Mouse (Mus musculus) heart, embryonic 10.5 days (tissue): Measurements from ENCODE around the gene Atp2b4. TPM values are rescaled to one million over a fixed set of nuclear protein-coding genes. Genes with fewer than 3 reads are reported as not detected.
"Not testable (repeated sequence)": the region's sequence is repeated elsewhere in the genome, so short reads cannot be mapped to it uniquely, and the experiment has no call there.

Experiments
- DNase-seq: peaks from one replicate; pipeline ENCODE4 v3.0.0-alpha.2; 2017; ENCODE audit warnings: low spot score
- H3K27ac ChIP-seq: fragments of 300-500 bp; sonication (generic); 2 replicates; pipeline ENCODE4 v1.5.1; 2016; ENCODE audit warnings: mild to moderate bottlenecking
- H3K27me3 ChIP-seq: fragments of 300-500 bp; sonication (generic); 2 replicates; pipeline ENCODE4 v1.6.1; 2016; ENCODE audit warnings: mild to moderate bottlenecking; ENCODE audit not compliant: poor library complexity, insufficient read depth, severe bottlenecking
- H3K36me3 ChIP-seq: fragments of 300-500 bp; sonication (generic); 2 replicates; pipeline ENCODE4 v1.6.1; 2016; ENCODE audit warnings: mild to moderate bottlenecking, moderate library complexity
- H3K4me1 ChIP-seq: fragments of 300-500 bp; sonication (generic); 2 replicates; pipeline ENCODE4 v1.6.1; 2016; ENCODE audit warnings: mild to moderate bottlenecking
- H3K4me3 ChIP-seq: fragments of 300-500 bp; sonication (generic); 2 replicates; pipeline ENCODE4 v1.5.1; 2016; ENCODE audit warnings: mild to moderate bottlenecking, moderate library complexity
- H3K9me3 ChIP-seq: fragments of 300-500 bp; sonication (generic); 2 replicates; pipeline ENCODE4 v1.6.1; 2016; ENCODE audit warnings: mild to moderate bottlenecking, moderate library complexity
- WGBS: fragments of 180-500 bp; shearing (Covaris S2); methylation state at CpG from one replicate; pipeline ENCODE4 v1.1.7; 2016; 5-methylcytosine and 5-hydroxymethylcytosine counted together
- polyA plus RNA-seq: library from polyadenylated mRNA; unstranded; fragments of >200 nt; fragmentation: Nextera tagmentation; extraction: Ambion mirVana; gene quantifications from 2 replicates; pipeline ENCODE4 v1.2.1, GENCODE M21; 2016

Atp2b4 gene
- polyA plus RNA-seq, 1 experiment from 2014 or later: 15.2 TPM

GRCm38 (mm10) chr1:133732814-133733213 is 68.0 kb downstream of the Atp2b4 start:
- peaks cover 70% of the 10 kb centered on the region for H3K36me3 ChIP-seq
- no peak for DNase-seq

DNA sequence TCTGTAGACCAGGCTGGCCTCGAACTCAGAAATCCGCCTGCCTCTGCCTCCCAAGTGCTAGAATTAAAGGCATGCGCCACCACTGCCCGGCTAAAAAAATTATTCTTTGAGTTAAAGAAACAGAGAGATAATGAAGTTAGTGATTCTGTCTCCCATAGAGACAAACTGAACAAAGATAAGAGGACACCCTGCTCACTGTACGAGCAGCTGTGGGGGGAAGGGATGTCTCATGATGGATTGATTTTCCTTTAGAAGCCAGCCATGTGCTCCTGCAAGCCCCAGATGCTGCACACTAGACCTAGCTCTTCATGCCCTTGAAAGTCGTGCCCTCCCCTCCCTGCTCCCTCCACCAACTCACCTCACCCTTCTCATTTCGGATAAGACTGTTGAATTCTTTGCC is 72.5 kb downstream of the Atp2b4 start:
- WGBS: 73% methylated on average over 7 of the region's 7 CpGs
- H3K36me3 ChIP-seq: peaks cover 72% of the 10 kb centered on the region

More at GRCm38 (mm10) chr1:133732814-133733213, 68.0 kb downstream of the Atp2b4 start:
- Histone ChIP-seq H3K4me3 (no peak overlapping the region), H3K9me3 (no peaks in the 10 kb centered on the region), H3K4me1 (peaks cover 9% of the 10 kb centered on the region; the same call in 1 of the 2 replicates), H3K27me3 (peaks cover 23% of the 10 kb centered on the region), H3K27ac (no peak overlapping the region)
- 57% methylated on average over 11 of the region's 11 CpGs for WGBS

DNA sequence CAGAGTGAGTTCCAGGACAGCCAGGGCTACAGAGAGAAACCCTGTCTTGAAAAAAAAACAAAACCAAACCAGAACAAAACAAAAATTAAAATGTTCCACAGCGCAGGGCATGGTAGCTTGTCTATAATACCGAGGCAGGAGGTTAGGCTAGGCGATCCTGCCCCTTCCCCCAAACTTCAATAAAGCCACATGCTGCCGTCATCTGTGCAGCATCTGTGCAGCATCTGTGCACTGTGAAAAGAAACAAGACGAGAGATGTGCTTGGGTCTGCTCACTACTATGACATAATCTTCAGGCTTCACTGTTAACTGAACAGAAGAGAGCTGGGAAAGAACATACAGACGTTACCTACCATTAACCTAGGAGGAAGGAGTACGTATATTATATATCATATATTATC is 80.5 kb downstream of the Atp2b4 start:
- H3K27ac ChIP-seq: no peak overlapping the region
- H3K4me1 ChIP-seq: no peaks in the 10 kb centered on the region
- peaks cover 57% of the 10 kb centered on the region for H3K36me3 ChIP-seq
- H3K9me3 ChIP-seq: no peaks in the 10 kb centered on the region
- H3K27me3 ChIP-seq: no peaks in the 10 kb centered on the region
- no peak overlapping the region for H3K4me3 ChIP-seq
- WGBS: 87% methylated on average over 7 of the region's 7 CpGs
- no peak for DNase-seq

More for the DNA sequence above, 72.5 kb downstream of the Atp2b4 start:
- DNase-seq: no peak
- Histone ChIP-seq H3K4me3 (no peak overlapping the region), H3K27ac (no peak overlapping the region), H3K27me3 (no peaks in the 10 kb centered on the region), H3K4me1 (no peaks in the 10 kb centered on the region), H3K9me3 (no peaks in the 10 kb centered on the region)

DNA sequence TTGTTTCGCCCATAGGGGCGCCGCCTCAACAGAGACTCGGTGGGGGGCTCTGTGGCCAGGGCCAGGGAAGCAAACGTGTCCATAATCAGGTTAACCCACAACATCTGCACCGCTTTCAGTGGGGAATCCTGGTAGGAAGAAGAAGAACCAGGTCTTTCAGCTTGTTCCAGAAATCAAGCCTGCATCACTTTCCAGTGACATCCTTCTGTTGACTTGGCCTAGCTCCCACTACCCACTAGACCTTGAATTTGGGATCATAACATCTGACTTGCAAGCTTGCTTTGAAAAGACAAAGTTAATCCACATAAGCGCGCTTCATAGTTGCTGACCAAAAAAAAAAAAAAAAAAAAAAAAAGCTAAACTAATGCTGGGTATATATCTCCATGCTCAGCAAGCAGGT is 82.1 kb downstream of the Atp2b4 start:
- peaks cover 58% of the 10 kb centered on the region for H3K36me3 ChIP-seq

GRCm38 (mm10) chr1:133718296-133718695 is 82.5 kb downstream of the Atp2b4 start:
- no peaks in the 10 kb centered on the region for H3K27me3 ChIP-seq
- whole genome bisulfite sequencing: 74% methylated on average over 3 of the region's 3 CpGs
- peaks cover 58% of the 10 kb centered on the region for H3K36me3 ChIP-seq
- H3K27ac ChIP-seq: no peak overlapping the region
- H3K4me1 ChIP-seq: no peaks in the 10 kb centered on the region; the same call in 1 of the 2 replicates
- no peak overlapping the region for H3K4me3 ChIP-seq
- DNase-seq: no peak
- H3K9me3 ChIP-seq: no peaks in the 10 kb centered on the region

More for the DNA sequence above, 82.1 kb downstream of the Atp2b4 start:
- no peak for DNase-seq
- no peaks in the 10 kb centered on the region for H3K9me3 ChIP-seq
- H3K27me3 ChIP-seq: no peaks in the 10 kb centered on the region
- H3K4me3 ChIP-seq: no peak overlapping the region
- H3K4me1 ChIP-seq: no peaks in the 10 kb centered on the region; the same call in 1 of the 2 replicates
- no peak overlapping the region for H3K27ac ChIP-seq
- WGBS: 86% methylated on average over 8 of the region's 8 CpGs

GRCm38 (mm10) chr1:133716464-133716863 is 84.4 kb downstream of the Atp2b4 start:
- DNase-seq: no peak
- Histone ChIP-seq H3K4me3 (no peak overlapping the region), H3K27ac (no peak overlapping the region), H3K36me3 (peaks cover 59% of the 10 kb centered on the region), H3K9me3 (no peaks in the 10 kb centered on the region), H3K27me3 (no peaks in the 10 kb centered on the region), H3K4me1 (peaks cover 11% of the 10 kb centered on the region)
- 19% methylated on average over 7 of the region's 7 CpGs for WGBS

DNA sequence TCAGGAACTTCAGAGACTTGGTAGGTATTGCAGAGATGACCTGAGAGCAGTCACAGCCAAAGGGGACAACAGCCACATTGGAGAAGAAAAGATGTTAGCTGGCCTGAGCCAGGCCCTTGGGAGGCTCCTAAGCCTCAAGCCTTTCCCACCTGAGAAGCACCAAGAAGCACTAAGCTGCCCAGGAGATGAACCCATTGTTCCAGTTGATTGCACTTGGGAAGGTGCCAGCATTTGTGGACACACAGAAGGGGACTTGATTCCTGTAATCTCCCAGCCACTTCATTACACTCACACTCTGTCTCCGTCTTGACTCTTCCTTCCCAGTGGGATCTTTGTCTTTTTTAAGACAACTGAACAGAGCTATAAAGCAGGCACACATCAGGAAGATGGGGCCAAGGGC is 85.7 kb downstream of the Atp2b4 start:
- Histone ChIP-seq H3K27ac (no peak overlapping the region), H3K27me3 (no peaks in the 10 kb centered on the region), H3K9me3 (no peaks in the 10 kb centered on the region), H3K36me3 (peaks cover 55% of the 10 kb centered on the region), H3K4me1 (peaks cover 12% of the 10 kb centered on the region), H3K4me3 (no peak overlapping the region)
- DNase-seq: no peak
- 71% methylated on average over 1 of the region's 1 CpGs for WGBS

- no peak for DNase-seq
- H3K36me3 ChIP-seq: peaks cover 51% of the 10 kb centered on the region
- no peak overlapping the region for H3K27ac ChIP-seq
- H3K4me1 ChIP-seq: peaks cover 19% of the 10 kb centered on the region
- 42% methylated on average over 2 of the region's 2 CpGs for WGBS
- H3K4me3 ChIP-seq: no peak overlapping the region
- H3K9me3 ChIP-seq: no peaks in the 10 kb centered on the region
- no peaks in the 10 kb centered on the region for H3K27me3 ChIP-seq
These were observed 87.9 kb downstream of the Atp2b4 start for GRCm38 (mm10) chr1:133713009-133713370.

GRCm38 (mm10) chr1:133712288-133713008 is 88.4 kb downstream of the Atp2b4 start:
- Histone ChIP-seq H3K36me3 (peaks cover 51% of the 10 kb centered on the region), H3K27ac (no peak overlapping the region), H3K27me3 (no peaks in the 10 kb centered on the region), H3K4me1 (peaks cover 19% of the 10 kb centered on the region), H3K4me3 (no peak overlapping the region), H3K9me3 (no peaks in the 10 kb centered on the region)
- 67% methylated on average over 12 of the region's 12 CpGs for WGBS
- no peak for DNase-seq

GRCm38 (mm10) chr1:133711376-133711775 is 89.5 kb downstream of the Atp2b4 start:
- Histone ChIP-seq H3K27ac (no peak overlapping the region), H3K9me3 (no peaks in the 10 kb centered on the region), H3K4me1 (peaks cover 19% of the 10 kb centered on the region), H3K4me3 (no peak overlapping the region), H3K27me3 (no peaks in the 10 kb centered on the region), H3K36me3 (peaks cover 46% of the 10 kb centered on the region)
- WGBS: 70% methylated on average over 6 of the region's 6 CpGs
- DNase-seq: no peak

DNA sequence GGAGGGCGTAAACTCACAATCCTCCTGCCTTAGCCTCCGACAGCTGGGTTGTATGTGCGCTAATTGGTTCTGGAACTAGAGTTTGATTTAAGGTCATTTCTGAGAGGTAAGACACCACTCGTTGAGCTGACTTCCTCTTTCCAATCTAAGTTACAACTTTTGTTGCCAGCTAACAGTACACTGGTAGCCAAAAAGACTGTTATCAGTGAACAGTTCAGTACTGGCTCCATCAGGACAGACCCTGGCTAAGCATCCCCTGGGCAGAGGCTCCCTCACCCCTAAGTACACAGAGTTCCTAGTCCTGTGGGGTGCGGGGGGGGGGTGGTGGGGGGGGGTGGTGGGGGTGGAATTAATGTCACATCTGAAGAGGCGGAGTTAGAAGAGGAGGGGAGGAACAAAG is 89.9 kb downstream of the Atp2b4 start:
- peaks cover 49% of the 10 kb centered on the region for H3K36me3 ChIP-seq

GRCm38 (mm10) chr1:133709292-133709691 is 91.5 kb downstream of the Atp2b4 start:
- no peak for DNase-seq
- WGBS: 87% methylated on average over 3 of the region's 3 CpGs
- no peak overlapping the region for H3K27ac ChIP-seq

More for the DNA sequence above, 89.9 kb downstream of the Atp2b4 start:
- H3K4me1 ChIP-seq: peaks cover 19% of the 10 kb centered on the region
- no peaks in the 10 kb centered on the region for H3K9me3 ChIP-seq
- no peak overlapping the region for H3K4me3 ChIP-seq
- DNase-seq: no peak
- H3K27me3 ChIP-seq: no peaks in the 10 kb centered on the region
- 65% methylated on average over 6 of the region's 6 CpGs for WGBS
- H3K27ac ChIP-seq: no peak overlapping the region

GRCm38 (mm10) chr1:133701824-133702223 is 99.0 kb downstream of the Atp2b4 start:
- not testable (repeated sequence) for H3K4me3 ChIP-seq, H3K27me3 ChIP-seq, H3K4me1 ChIP-seq, H3K9me3 ChIP-seq, H3K27ac ChIP-seq, DNase-seq
- 25% methylated on average over 1 of the region's 2 CpGs for WGBS
- H3K36me3 ChIP-seq: peaks cover 24% of the 10 kb centered on the region

More at GRCm38 (mm10) chr1:133709292-133709691, 91.5 kb downstream of the Atp2b4 start:
- no peak overlapping the region for H3K4me3 ChIP-seq
- H3K4me1 ChIP-seq: peaks cover 19% of the 10 kb centered on the region
- H3K36me3 ChIP-seq: peaks cover 50% of the 10 kb centered on the region
- no peaks in the 10 kb centered on the region for H3K9me3 ChIP-seq
- H3K27me3 ChIP-seq: no peaks in the 10 kb centered on the region
